Mouse (Mus musculus) small intestine, adult 2 months (tissue): ENCODE measurements around the gene Gpsm3.

Experiments used
- CTCF ChIP-seq: fragments of 200-500 bp; IDR thresholded peaks from 2 replicates; pipeline ENCODE4 v1.5.1; 2012; ENCODE audit warnings: low read depth, mild to moderate bottlenecking, control low read depth, inconsistent platforms, low read length, moderate library complexity, mixed read lengths; ENCODE audit not compliant: insufficient replicate concordance, insufficient read length; ENCODE audit errors: extremely low read depth
- POLR2A ChIP-seq: fragments of 200-500 bp; IDR thresholded peaks from 2 replicates; pipeline ENCODE4 v1.6.1; 2012; ENCODE audit warnings: low read depth, mild to moderate bottlenecking, control low read depth, inconsistent platforms, low read length, moderate library complexity

DNA sequence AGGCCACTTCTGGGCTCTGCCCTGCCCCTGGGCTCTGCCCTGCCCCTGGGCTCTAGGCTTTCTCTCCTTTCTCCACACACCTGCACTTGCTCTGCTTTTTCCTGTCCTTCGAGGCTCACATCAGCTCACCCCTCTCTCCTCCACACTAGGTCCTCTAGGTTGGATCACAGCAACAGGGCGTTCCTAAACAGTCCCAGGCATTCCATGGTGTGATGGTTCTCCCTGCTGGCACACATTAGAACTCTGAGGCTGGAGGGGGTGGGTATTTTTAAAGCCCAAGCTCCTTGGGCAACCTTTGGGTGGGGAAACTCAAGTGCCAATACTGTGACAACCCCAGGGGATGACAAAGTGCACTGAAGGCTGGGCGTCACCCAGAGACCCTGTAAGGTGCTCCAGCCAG is 47.9 kb downstream of the Gpsm3 start:
- TF ChIP-seq CTCF: no peak
- no peak for TF ChIP-seq POLR2A
